Mouse (Mus musculus) adrenal gland (tissue): ENCODE measurements around the gene Fis1.

Experiments used
- intact Hi-C: fragments of 180-260 bp; cut with DNase I; formaldehyde crosslinking; loops from one replicate; pipeline ENCODE4 v1.15.1; 2025
- long read RNA-seq, 2 experiments: library from polyadenylated mRNA; unstranded; transcript quantifications; one replicate each; pipeline ENCODE4 v2.0.0; 2020; ENCODE audit warnings: borderline replicate concordance in 1 of 2; ENCODE audit not compliant: insufficient replicate concordance in 1 of 2

Fis1 gene
- long read RNA-seq, experiment 1, transcript Fis1-202 (5 exons, 948 nt), result minor isoform, 12 of 189 reads
- long read RNA-seq, experiment 1, transcript Fis1-201 (5 exons, 786 nt), result major isoform, 169 of 189 reads
- long read RNA-seq, experiment 1, partial matches to known transcripts, result 1 of 189 reads
- long read RNA-seq, experiment 1, other reads (novel, unspliced or antisense), result 6 of 189 reads
- long read RNA-seq, experiment 2, transcript Fis1-202 (5 exons, 948 nt), result minor isoform, 7 of 197 reads
- long read RNA-seq, experiment 2, transcript Fis1-201 (5 exons, 786 nt), result major isoform, 182 of 197 reads
- long read RNA-seq, experiment 2, partial matches to known transcripts, result 3 of 197 reads
- long read RNA-seq, experiment 2, other reads (novel, unspliced or antisense), result 5 of 197 reads

DNA sequence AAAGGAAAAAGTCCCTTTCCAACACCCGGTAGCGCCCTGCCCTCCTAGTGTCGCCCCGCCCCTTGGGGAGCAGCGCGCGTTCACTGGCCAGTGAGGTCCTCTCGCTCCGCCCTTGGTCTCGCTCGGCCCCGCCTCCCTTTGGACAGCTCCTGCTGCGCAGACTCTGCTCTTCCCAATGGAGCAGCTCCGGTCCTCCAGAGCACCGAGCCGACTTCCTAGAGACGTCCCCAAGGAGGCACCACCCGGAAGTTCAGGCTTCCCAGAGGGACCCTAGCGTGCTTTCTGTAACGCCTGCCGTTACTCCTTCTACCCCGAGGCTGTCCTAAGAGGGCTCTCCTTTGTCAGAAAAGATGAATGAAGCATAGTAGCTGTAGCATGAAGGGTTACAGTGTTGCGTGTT, at the start of gene Fis1:
Gene Fis1, plus strand, starts transcription at position 261 of the 400 bp plus-strand sequence.
- intact Hi-C loops, result no loop called here

DNA sequence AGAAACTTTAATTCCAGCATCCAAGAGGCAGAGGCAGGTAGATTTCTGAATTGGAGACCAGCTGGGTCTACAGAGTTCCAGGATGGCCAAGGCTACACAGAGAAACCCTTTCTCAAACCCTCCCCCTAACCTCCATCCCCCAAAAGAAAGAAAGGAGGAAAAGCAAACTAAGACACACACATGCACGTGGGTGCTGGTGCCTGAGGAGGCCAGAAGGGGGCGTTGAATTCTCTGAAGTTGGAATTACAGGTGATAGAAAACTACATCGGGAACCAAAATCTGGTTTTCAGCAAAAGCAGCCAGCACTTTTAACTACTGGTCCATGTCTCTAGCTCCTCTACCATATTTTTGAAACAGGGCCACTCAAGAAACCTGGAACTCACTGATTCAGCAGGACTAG, 48.5 kb upstream of the Fis1 start:
- intact Hi-C loops, result no loop called here

GRCm38 (mm10) chr5:136905630-136906029, 47.4 kb upstream of the Fis1 start:
- intact Hi-C loops, result no loop called here

DNA sequence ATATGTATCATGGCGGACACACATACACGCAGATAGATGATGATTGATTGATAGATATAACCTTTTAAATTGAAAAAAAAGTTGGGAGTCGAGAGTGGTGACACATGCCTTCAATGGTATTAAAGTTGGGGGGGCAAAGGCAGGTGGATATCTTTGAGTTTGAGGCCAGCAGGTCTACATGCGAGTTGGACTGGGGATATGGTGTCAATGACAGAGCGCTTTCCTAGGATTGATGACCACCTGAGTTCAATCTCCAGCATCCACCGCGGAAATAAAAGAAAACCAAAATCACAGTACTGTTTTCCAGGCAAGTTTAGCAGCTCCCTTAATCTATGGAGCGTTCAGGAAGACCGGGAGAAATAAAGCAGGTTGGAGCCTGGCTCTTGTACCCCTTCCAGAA, 45.5 kb upstream of the Fis1 start:
- intact Hi-C loops, result no loop called here

DNA sequence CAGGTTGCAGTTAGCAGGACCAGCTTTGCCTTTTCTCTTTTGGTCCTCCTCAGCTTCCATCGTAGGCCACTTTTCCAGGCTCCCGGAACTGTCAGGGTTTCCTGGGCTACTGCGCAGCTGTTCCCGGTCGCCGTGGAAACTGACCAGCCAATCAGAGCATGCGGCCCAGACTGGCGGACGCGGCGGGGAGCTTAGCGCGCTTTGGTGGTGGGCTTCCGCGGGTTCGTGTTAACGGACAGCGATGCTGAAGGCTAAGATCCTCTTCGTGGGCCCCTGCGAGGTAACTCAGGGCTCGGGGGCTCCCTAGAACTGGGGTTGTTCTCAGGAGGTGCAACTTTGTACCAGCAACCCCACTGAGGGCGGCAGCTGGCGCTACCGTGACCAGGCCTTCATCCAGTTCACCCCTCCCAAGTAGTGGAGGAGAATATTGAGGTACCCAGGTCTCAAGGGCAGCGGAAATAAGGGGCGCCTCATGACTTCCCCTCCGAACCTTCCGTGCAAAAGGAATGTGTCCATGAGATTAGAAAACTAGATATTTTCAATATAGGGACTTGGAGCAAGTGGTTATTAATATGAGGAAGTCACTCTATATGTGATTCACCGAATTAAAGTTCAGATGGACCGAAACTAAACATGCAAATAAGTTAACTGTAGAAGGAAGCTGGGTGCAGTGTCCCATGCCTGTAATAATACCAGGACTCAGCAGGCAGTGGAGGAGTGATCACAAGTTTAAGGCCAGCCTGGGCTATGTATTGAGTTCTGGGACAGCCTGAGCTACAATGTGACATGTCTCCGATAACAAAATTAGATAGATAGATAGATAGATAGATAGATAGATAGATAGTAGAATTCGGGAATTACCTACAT, 44.9 kb upstream of the Fis1 start, which contains the start of gene Ift22:
Gene Ift22, plus strand, starts transcription at position 160 of the 867 bp plus-strand sequence.
- intact Hi-C loops, result no loop called here

- intact Hi-C loops, result no loop called here
Measured at GRCm38 (mm10) chr5:136914183-136914582, 38.9 kb upstream of the Fis1 start.

GRCm38 (mm10) chr5:136917613-136918242, 35.3 kb upstream of the Fis1 start:
- intact Hi-C loops, result no loop called here

- intact Hi-C loops, result no loop called here
Measured at GRCm38 (mm10) chr5:136918655-136919472, 34.2 kb upstream of the Fis1 start.

- intact Hi-C loops, result no loop called here
Measured at GRCm38 (mm10) chr5:136919546-136920301, 33.4 kb upstream of the Fis1 start.

- intact Hi-C loops, result no loop called here
Measured at GRCm38 (mm10) chr5:136922830-136923229, 30.2 kb upstream of the Fis1 start.

- intact Hi-C loops, result no loop called here
Measured at GRCm38 (mm10) chr5:136923751-136924478, 29.2 kb upstream of the Fis1 start.

DNA sequence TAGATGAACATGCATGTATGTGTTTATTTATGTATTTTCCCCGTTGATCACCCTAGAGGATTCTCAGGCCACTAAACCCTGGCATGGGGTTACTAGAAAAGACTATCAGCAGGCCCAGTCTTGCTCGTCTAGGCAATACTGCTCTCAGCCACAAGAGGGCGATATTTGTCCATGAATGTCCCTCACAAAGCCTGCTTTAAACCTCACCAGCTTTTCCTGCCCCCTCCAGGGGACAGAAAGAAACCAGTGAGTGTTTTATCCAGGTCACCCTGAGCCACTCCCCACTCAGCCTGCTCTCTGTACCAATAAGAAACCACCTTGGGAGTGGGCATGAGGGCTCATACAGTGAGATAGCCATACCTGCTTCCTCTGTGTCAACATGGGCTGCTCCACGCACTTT, 24.0 kb upstream of the Fis1 start:
- intact Hi-C loops, result loop anchor here (2.0 kb wide), 2 partner anchors 42 to 178 kb away; no protein-coding TSS in a partner anchor

DNA sequence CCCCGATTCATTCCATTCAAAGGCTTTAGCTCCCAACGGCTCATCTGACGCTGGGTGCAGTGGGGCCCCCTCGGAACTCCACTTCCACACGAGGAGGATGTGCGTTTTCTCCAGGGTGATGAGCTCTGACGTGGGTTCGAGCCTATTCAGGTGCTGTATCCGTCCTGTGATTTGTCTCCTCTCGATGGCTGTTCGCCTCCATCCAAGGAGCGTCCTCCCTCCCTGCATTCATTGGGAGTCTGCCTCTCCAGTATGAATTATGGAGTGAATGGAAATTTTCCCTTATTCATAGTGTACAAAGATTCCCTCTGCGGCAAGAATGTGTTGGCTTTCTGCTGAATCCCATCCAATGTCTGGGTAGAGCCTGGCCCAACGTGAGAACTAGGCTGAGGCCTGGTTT, 21.2 kb upstream of the Fis1 start:
- intact Hi-C loops, result no loop called here

DNA sequence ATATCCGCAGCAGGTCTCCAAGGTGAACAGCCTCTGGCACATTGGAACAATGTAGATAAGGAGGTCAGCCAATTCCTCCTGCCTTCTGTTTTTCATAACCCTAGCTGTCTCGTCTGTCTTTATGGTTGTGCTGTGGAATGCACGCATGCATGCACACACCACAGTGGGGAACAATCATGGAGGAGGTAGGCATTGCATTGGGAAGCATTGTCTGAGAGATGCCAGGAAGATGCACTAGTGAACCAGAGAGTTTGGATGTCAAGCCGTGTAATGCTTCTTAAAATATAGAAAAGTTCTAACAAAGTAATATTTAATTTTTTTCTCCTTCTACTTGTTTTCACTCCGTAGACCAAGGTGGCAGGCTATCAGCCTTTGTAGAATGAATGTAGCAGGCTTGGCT, 20.1 kb upstream of the Fis1 start:
- intact Hi-C loops, result no loop called here

DNA sequence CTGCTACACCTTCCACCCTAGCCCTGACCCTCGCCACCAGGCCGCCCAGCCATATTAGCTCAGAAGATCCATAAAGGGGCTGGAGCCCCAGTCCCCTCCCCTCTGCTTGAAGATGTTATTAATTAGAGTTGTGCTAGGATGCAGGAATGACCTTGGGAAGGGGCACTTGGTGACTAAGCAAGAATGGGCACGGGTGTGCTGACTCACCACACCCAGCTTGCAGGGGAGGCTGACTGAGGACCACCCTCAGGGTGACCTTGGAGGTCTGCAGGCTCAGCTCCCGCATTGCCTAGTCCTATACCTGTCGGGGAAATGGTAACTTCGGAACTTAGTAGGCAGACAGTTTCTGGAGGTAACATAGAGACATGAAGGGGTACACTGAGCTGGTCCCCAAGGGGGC, 19.1 kb upstream of the Fis1 start:
- intact Hi-C loops, result no loop called here

GRCm38 (mm10) chr5:136935905-136936695, 17.0 kb upstream of the Fis1 start:
- intact Hi-C loops, result no loop called here

- intact Hi-C loops, result no loop called here
Measured at GRCm38 (mm10) chr5:136936750-136937149, 16.3 kb upstream of the Fis1 start.

DNA sequence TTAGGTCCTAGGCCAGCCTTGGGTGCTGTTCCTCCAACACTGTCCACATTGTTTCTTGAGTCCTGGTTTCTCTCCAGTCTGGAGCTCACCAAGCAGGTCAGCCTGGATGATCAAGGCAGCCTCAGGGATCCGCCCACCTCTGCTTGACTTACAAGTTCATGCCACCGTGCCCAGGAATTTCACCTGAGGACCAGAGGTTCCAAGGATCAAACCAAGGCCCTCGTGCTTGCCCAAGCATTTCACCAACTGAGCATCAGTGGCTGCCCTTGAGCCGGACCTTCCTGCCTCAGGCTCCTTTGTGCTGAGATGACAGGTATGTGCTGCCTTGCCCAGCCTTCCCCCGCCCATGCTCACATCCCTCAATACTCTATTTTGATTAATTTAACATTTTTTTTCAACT, 15.5 kb upstream of the Fis1 start:
- intact Hi-C loops, result no loop called here

- intact Hi-C loops, result no loop called here
Measured at GRCm38 (mm10) chr5:136939284-136939683, 13.8 kb upstream of the Fis1 start.
